Comparison of ENCODE assay signal across 9 mouse cellular contexts in genomic region chr17:25469798-25470197, GRCm38 (mm10). TPM values are rescaled to one million over a fixed set of nuclear protein-coding genes. Genes with fewer than 3 reads are reported as not detected.
DNase-seq lines count a peak whose midpoint lies in the region; ATAC-seq and TF ChIP-seq lines count a peak whose summit lies in the region.
"Had no signal": no experiment of that assay in that cellular context is flagged by ENCODE, and none has a peak within 500 bp of the region (broad histone marks: within the 10 kb centered on the region; RNA-seq: fewer than 3 reads in every experiment).

No protein-coding gene starts in this region.

- no peak for TF ChIP-seq POLR2A in cortical plate, adult 2 months (IDR thresholded peaks at IDR 0.05; ENCODE audit: extremely low read depth, insufficient read depth, low read length)

- H3K36me3 ChIP-seq in kidney, embryonic 16.5 days (ENCODE audit: insufficient read depth, low read length) = no peaks in the 10 kb centered on the region
- no peaks in the 10 kb centered on the region for H3K36me3 ChIP-seq in liver, embryonic 14.5 days (replicated peaks; ENCODE audit: control insufficient read depth, insufficient read depth, low read depth)

- H3K9me3 ChIP-seq in kidney, embryonic 16.5 days (ENCODE audit: low read length) = no peaks in the 10 kb centered on the region
- no peaks in the 10 kb centered on the region for H3K9me3 ChIP-seq in liver, embryonic 14.5 days (ENCODE audit: control insufficient read depth, low read length)

- intact Hi-C loops in gastrocnemius, postnatal 36 days (cut with DNase I) = loop anchor here (1.0 kb wide), 1 partner anchor 72 kb away; no protein-coding TSS in a partner anchor

- no peaks in the 10 kb centered on the region for H3K4me1 ChIP-seq in cortical plate, adult 2 months (ENCODE audit: control insufficient read depth, insufficient read depth, low read length)
- H3K4me1 ChIP-seq in kidney, embryonic 16.5 days (ENCODE audit: insufficient read depth, low read length) = 0 out of 2 replicates have a peak, but pooled peaks cover 7% of the 10 kb centered on the region
- H3K4me1 ChIP-seq in liver, embryonic 14.5 days (replicated peaks; ENCODE audit: control insufficient read depth in 2 of 2, insufficient read depth in 2 of 2, low read length in 1 of 2) = no peaks in the 10 kb centered on the region

- peaks cover 7% of the 10 kb centered on the region; the same call in 1 of the 2 replicates for H3K27me3 ChIP-seq in kidney, embryonic 16.5 days (ENCODE audit: insufficient read depth, low read length)
- H3K27me3 ChIP-seq in liver, embryonic 14.5 days (ENCODE audit: control insufficient read depth, insufficient read depth, low read length) = no peaks in the 10 kb centered on the region

- no peak overlapping the region for H3K4me3 ChIP-seq in cortical plate, adult 2 months (ENCODE audit: insufficient read depth, low read length)
- no peak overlapping the region for H3K4me3 ChIP-seq in kidney, embryonic 16.5 days (ENCODE audit: low read length)
- no peak overlapping the region for H3K4me3 ChIP-seq in liver, embryonic 14.5 days (ENCODE audit: insufficient read depth in 1 of 2, low read depth in 2 of 2, low read length in 2 of 2)

- H3K27ac ChIP-seq in cortical plate, adult 2 months (ENCODE audit: insufficient read depth, low read length) = no peak overlapping the region
- no peak overlapping the region for H3K27ac ChIP-seq in kidney, embryonic 16.5 days (ENCODE audit: low read length)
- no peak overlapping the region for H3K27ac ChIP-seq in liver, embryonic 14.5 days

- TF ChIP-seq CTCF in cortical plate, adult 2 months (IDR thresholded peaks at IDR 0.05; ENCODE audit: extremely low read depth, insufficient read depth, low read length) = peak; percentile 99
- peak; percentile 64 for TF ChIP-seq CTCF in liver, embryonic 14.5 days (IDR thresholded peaks at IDR 0.05; ENCODE audit: low read depth)

- H3K9ac ChIP-seq in kidney, embryonic 16.5 days (replicated peaks; ENCODE audit: low read length) = no peak overlapping the region
- no peak overlapping the region for H3K9ac ChIP-seq in liver, embryonic 14.5 days (replicated peaks)

- 21% methylated on average over 8 of the region's 8 CpGs for WGBS in kidney, embryonic 16.5 days
- WGBS in liver, embryonic 14.5 days (ENCODE audit: insufficient replicate concordance) = 23% methylated on average over 7 of the region's 8 CpGs

- ATAC-seq in kidney, embryonic 16.5 days (ENCODE audit: low FRiP score, low TSS enrichment) = peak; percentile 14
- ATAC-seq in liver, embryonic 14.5 days (ENCODE audit: insufficient read depth) = no peak
- ATAC-seq in inflammation-experienced regulatory T-cells, adult 6 months = no peak

- H3K4me2 ChIP-seq in kidney, embryonic 16.5 days (replicated peaks; ENCODE audit: low read depth, low read length) = no peak overlapping the region
- H3K4me2 ChIP-seq in liver, embryonic 14.5 days (ENCODE audit: low read depth) = no peak overlapping the region

- no peak for TF ChIP-seq EP300 in liver, embryonic 14.5 days (IDR thresholded peaks at IDR 0.05; ENCODE audit: low read depth)

- peak; percentile 25 to 33 for DNase-seq in urinary bladder, adult 18-20 months (ENCODE audit: low spot score in 2 of 2)
- no peak for DNase-seq in urinary bladder, postnatal 4 days (ENCODE audit: low spot score in 2 of 2)
- peak; percentile 21 to 29 for DNase-seq in gastrocnemius, postnatal 36 days
- DNase-seq in liver, embryonic 14.5 days (ENCODE audit: low read depth in 3 of 3, low spot score in 3 of 3) = peak in 1 of 3 experiments; percentile 11
- DNase-seq in ovary, postnatal 14 days (ENCODE audit: low spot score) = peak; percentile 69

RNA-seq across cellular contexts. Expression of gene Tekt4, which starts 15.4 kb away (rescaled TPM):
- 0.85 and 1.1 TPM in 2 replicates for polyA plus RNA-seq in cortical plate, adult 2 months (2012; rRNA removed)
- total RNA-seq in gastrocnemius, postnatal 36 days (2021) = not detected
- polyA plus RNA-seq in kidney, embryonic 16.5 days (2015; fragmentation: Nextera tagmentation; extraction: Ambion mirVana) = not detected in 2 replicates
- 0.07 TPM in 1 of 2 replicates, not detected in the other for polyA plus RNA-seq in liver, embryonic 14.5 days (2012; rRNA removed)
- polyA plus RNA-seq in liver, embryonic 14.5 days (2014; fragmentation: Nextera tagmentation; extraction: Ambion mirVana) = 0.13 TPM in 1 of 2 replicates, not detected in the other
- not detected for polyA plus RNA-seq in inflammation-experienced regulatory T-cells, adult 6 months (2017; shearing (Covaris generic))
- total RNA-seq: neutrophil, adult 5-6 weeks had no signal

RNA-seq across cellular contexts. Expression of gene Sstr5, which starts 27.3 kb away (rescaled TPM):
- 0.10 and 0.11 TPM in 2 replicates for polyA plus RNA-seq in cortical plate, adult 2 months (2012; rRNA removed)
- total RNA-seq in gastrocnemius, postnatal 36 days (2021) = not detected
- polyA plus RNA-seq in kidney, embryonic 16.5 days (2015; fragmentation: Nextera tagmentation; extraction: Ambion mirVana) = 0.13 TPM in 1 of 2 replicates, not detected in the other
- polyA plus RNA-seq in liver, embryonic 14.5 days (2012; rRNA removed) = 0.01 TPM in 1 of 2 replicates, not detected in the other
- polyA plus RNA-seq in liver, embryonic 14.5 days (2014; fragmentation: Nextera tagmentation; extraction: Ambion mirVana) = not detected in 2 replicates
- polyA plus RNA-seq in inflammation-experienced regulatory T-cells, adult 6 months (2017; shearing (Covaris generic)) = not detected
- total RNA-seq: neutrophil, adult 5-6 weeks had no signal

RNA-seq across cellular contexts. Expression of gene Cacna1h, which starts 36.2 kb away (rescaled TPM):
- 39.6 and 49.8 TPM in 2 replicates for polyA plus RNA-seq in cortical plate, adult 2 months (2012; rRNA removed)
- total RNA-seq in gastrocnemius, postnatal 36 days (2021) = 1 to 10 TPM in 1 of 2 experiments, under 1 TPM in 1; 0.94 to 1.2 TPM
- 3.3 and 3.5 TPM in 2 replicates for polyA plus RNA-seq in kidney, embryonic 16.5 days (2015; fragmentation: Nextera tagmentation; extraction: Ambion mirVana)
- polyA plus RNA-seq in liver, embryonic 14.5 days (2012; rRNA removed) = 1.2 and 1.3 TPM in 2 replicates
- polyA plus RNA-seq in liver, embryonic 14.5 days (2014; fragmentation: Nextera tagmentation; extraction: Ambion mirVana) = 0.13 and 0.50 TPM in 2 replicates
- polyA plus RNA-seq in inflammation-experienced regulatory T-cells, adult 6 months (2017; shearing (Covaris generic)) = not detected

Comparison
In these comparisons a context has a peak if more than half of its experiments do, and no peak if none do; other contexts are left out.
1. DNase-seq: peak in urinary bladder, adult 18-20 months (2 of 2), gastrocnemius, postnatal 36 days (2 of 2) and ovary, postnatal 14 days (single experiment); none in urinary bladder, postnatal 4 days (0 of 2).